ENCODE assay signal across 7 mouse cellular contexts in the genomic region with DNA sequence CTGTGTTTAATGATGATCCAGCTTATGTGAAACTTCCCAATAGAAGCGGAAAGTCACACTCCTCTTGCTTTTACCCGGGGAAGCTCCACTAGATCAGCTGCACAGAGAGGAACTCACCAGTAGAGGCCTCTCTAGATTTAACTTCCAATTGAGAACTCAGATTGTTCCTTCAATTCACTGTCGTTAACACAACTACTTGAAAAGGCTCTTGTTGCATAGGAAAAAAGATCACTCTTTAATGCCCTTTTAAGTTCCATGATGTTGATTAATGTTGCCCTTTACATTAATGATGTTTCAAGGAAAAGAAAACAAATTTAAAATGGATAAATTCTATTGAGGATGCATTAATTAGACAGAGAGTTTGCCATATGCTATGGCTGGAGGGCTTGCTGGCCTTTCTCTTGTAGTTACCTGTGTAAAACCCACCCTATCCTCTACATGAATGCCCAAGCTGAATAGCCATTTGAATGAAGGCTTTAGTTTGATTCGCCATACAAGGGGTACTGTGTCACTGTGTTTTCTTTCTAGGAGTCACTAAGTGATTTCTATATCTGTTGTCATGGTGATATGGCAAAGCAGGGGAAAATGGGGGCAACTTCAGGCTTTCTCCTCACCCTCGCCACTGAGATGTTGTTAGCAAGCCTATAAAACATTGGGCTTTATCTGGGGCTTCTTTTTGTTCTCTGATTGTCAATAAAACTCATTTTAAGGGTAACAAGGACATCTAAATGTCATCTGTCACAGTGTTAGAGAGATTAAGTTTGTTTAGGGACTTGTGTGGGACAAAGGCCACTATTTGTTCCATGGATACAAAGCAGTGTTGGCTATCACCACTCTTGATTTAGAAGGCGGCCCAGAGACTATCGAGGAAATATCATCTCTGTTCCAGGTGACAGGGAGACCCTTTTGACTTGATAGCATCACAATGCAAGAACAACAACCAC.
DNase-seq lines count a peak whose midpoint lies in the region; ATAC-seq and TF ChIP-seq lines count a peak whose summit lies in the region.

No protein-coding gene starts in this region.

- peaks cover 13% of the 10 kb centered on the region; the same call in 1 of the 2 replicates for H3K4me1 ChIP-seq in cerebellum, adult 2 months (ENCODE audit: control insufficient read depth, insufficient read depth, low read length)
- H3K4me1 ChIP-seq in forebrain, embryonic 16.5 days (replicated peaks; ENCODE audit: control insufficient read depth, insufficient read depth, low read length): 0 out of 2 replicates have a peak, but pooled peaks cover 2% of the 10 kb centered on the region
- H3K4me1 ChIP-seq in neural tube, embryonic 13.5 days (replicated peaks): peaks cover 28% of the 10 kb centered on the region

- H3K9ac ChIP-seq in forebrain, embryonic 16.5 days (replicated peaks; ENCODE audit: low read depth, low read length): no peak overlapping the region
- H3K9ac ChIP-seq in neural tube, embryonic 13.5 days: no peak overlapping the region

- H3K36me3 ChIP-seq in forebrain, embryonic 16.5 days (ENCODE audit: control insufficient read depth, insufficient read depth): no peaks in the 10 kb centered on the region
- H3K36me3 ChIP-seq in neural tube, embryonic 13.5 days: no peaks in the 10 kb centered on the region

- H3K27me3 ChIP-seq in cerebellum, adult 2 months (ENCODE audit: control insufficient read depth, insufficient read depth, low read length): no peaks in the 10 kb centered on the region
- peaks cover 4% of the 10 kb centered on the region; the same call in 1 of the 2 replicates for H3K27me3 ChIP-seq in forebrain, embryonic 16.5 days (replicated peaks; ENCODE audit: control insufficient read depth, insufficient read depth, low read length)
- H3K27me3 ChIP-seq in neural tube, embryonic 13.5 days: peaks cover 15% of the 10 kb centered on the region

- 30% methylated on average over 7 of the region's 7 CpGs for WGBS in cerebellum, adult 2 months
- WGBS in forebrain, embryonic 16.5 days: 8% methylated on average over 7 of the region's 7 CpGs
- 17% methylated on average over 7 of the region's 7 CpGs for WGBS in neural tube, embryonic 13.5 days

- no peak overlapping the region for H3K4me3 ChIP-seq in left cerebral cortex, adult 2 months
- H3K4me3 ChIP-seq in cerebellum, adult 2 months (replicated peaks; ENCODE audit: insufficient read depth, low read depth, low read length): no peak overlapping the region
- no peak overlapping the region for H3K4me3 ChIP-seq in forebrain, embryonic 16.5 days (replicated peaks; ENCODE audit: low read length)
- no peak overlapping the region for H3K4me3 ChIP-seq in neural tube, embryonic 13.5 days

- no peaks in the 10 kb centered on the region for H3K9me3 ChIP-seq in forebrain, embryonic 16.5 days (ENCODE audit: control insufficient read depth, low read length)
- H3K9me3 ChIP-seq in neural tube, embryonic 13.5 days: no peaks in the 10 kb centered on the region

- peak; percentile 71 for TF ChIP-seq CTCF in left cerebral cortex, adult 2 months (IDR thresholded peaks at IDR 0.05)
- peak; percentile 47; the same call in 1 of the 2 replicates for TF ChIP-seq CTCF in cerebellum, adult 2 months (IDR thresholded peaks at IDR 0.05; ENCODE audit: borderline replicate concordance, insufficient read depth, low read depth, low read length)

- H3K4me2 ChIP-seq in forebrain, embryonic 16.5 days (ENCODE audit: low read length): no peak overlapping the region
- H3K4me2 ChIP-seq in neural tube, embryonic 13.5 days: peak overlapping the region; percentile 29; the same call in 1 of the 2 replicates

- peak; percentile 80 for ATAC-seq in forebrain, embryonic 16.5 days
- peak; percentile 89 for ATAC-seq in neural tube, embryonic 13.5 days (ENCODE audit: low read depth)

- H3K27ac ChIP-seq in left cerebral cortex, adult 2 months: no peak overlapping the region
- peak overlapping the region; percentile 95 for H3K27ac ChIP-seq in cerebellum, adult 2 months (ENCODE audit: insufficient read depth, low read length)
- H3K27ac ChIP-seq in forebrain, embryonic 16.5 days (ENCODE audit: low read length): no peak overlapping the region
- peak overlapping the region; percentile 78 for H3K27ac ChIP-seq in neural tube, embryonic 13.5 days (replicated peaks)

- no peak for TF ChIP-seq POLR2A in cerebellum, adult 2 months (IDR thresholded peaks at IDR 0.05; ENCODE audit: borderline replicate concordance, insufficient read depth, low read length)

- no peak for DNase-seq in left cerebral cortex, adult 2 months (ENCODE audit: extremely low spot score in 1 of 2, low spot score in 2 of 2)
- no peak for DNase-seq in left cerebral cortex, adult 8-10 months (ENCODE audit: low spot score in 2 of 2)
- peak; percentile 39 to 84 for DNase-seq in cerebellum, adult 2 months
- DNase-seq in gastrocnemius, adult 18-20 months (ENCODE audit: low spot score): no peak
- no peak for DNase-seq in lung, postnatal 14 days

- intact Hi-C loops in left cerebral cortex, adult 2 months (cut with DNase I): loop anchor here (2.0 to 10.0 kb wide), 3 partner anchors 954 to 1504 kb away; no protein-coding TSS in a partner anchor

Comparison
In these comparisons a context has a peak if more than half of its experiments do, and no peak if none do; other contexts are left out.
1. DNase-seq: peak in cerebellum, adult 2 months (2 of 2); none in left cerebral cortex, adult 2 months (0 of 2), left cerebral cortex, adult 8-10 months (0 of 2), gastrocnemius, adult 18-20 months (single experiment) and lung, postnatal 14 days (single experiment).
2. H3K27ac ChIP-seq: peak in cerebellum, adult 2 months (single experiment) and neural tube, embryonic 13.5 days (single experiment); none in left cerebral cortex, adult 2 months (single experiment) and forebrain, embryonic 16.5 days (single experiment).